Mouse (Mus musculus) stomach, postnatal 0 days (tissue): ENCODE data around the gene Pmm2.

Experiments
- CTCF ChIP-seq: IDR thresholded peaks from 2 replicates; pipeline ENCODE4 v1.5.1; 2016; ENCODE audit warnings: antibody characterized with exemption, low read depth, mild to moderate bottlenecking, moderate library complexity
- EP300 ChIP-seq: optimal IDR thresholded peaks from 2 replicates; pipeline ENCODE3; 2016; ENCODE audit warnings: antibody characterized with exemption

- TF ChIP-seq CTCF (no peak), EP300 (no peak)
Measured at GRCm38 (mm10) chr16:8596336-8596735, 41.1 kb upstream of the Pmm2 start.
